Mouse (Mus musculus): ENCODE measurements around the gene Bcl2l14. TPM values are rescaled to one million over a fixed set of nuclear protein-coding genes. Genes with fewer than 3 reads are reported as not detected.

Gene Bcl2l14
- polyA plus RNA-seq, 2 experiments = 0.26 to 0.99 TPM

DNA sequence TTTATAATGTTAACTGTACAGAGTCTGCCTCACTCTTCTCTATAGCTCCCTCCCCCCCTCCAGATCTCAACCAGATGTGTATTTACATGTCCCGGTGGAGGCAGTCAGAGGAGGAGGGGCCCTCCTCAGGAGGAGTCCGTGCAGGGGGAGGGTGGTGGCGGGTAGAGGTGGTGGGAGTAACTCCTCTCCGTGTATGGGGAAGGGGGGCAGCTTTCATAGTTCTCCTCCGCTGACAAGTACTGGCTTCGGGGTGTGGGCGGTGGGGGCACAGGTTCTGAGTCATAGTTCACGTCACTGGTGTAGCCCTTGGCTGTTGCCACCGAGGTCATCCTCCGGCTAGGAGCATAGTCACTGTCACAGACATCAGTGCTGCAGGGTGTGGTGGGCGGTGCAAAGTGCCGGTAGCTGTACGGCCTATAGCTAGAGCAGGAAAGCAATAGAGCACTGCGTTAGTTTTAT lies 54.6 kb downstream of the Bcl2l14 start:
- Histone ChIP-seq H3K4me2 (replicated peaks; ENCODE audit: low read depth, low read length, severe bottlenecking) (0 out of 2 replicates have a peak overlapping the region, but pooled peaks have one; percentile 10), H3K9me3 (ENCODE audit: control insufficient read depth, low read length) (no peaks in the 10 kb centered on the region), H3K4me1 (ENCODE audit: control insufficient read depth, insufficient read depth, low read length) (peaks cover 15% of the 10 kb centered on the region; the same call in 1 of the 2 replicates), H3K36me3 (ENCODE audit: control insufficient read depth, insufficient read depth, low read length) (peaks cover 68% of the 10 kb centered on the region), H3K4me3 (replicated peaks; ENCODE audit: low read length) (no peak overlapping the region), H3K27me3 (ENCODE audit: control insufficient read depth, insufficient read depth, low read length) (no peaks in the 10 kb centered on the region), H3K27ac (replicated peaks; ENCODE audit: low read depth, low read length) (peak overlapping the region; percentile 48; the same call in 1 of the 2 replicates), H3K9ac (ENCODE audit: low read depth, low read length, severe bottlenecking) (no peak overlapping the region)
- DNase-seq (ENCODE audit: low spot score) = peak; percentile 77
- 21% methylated on average over 14 of the region's 14 CpGs for WGBS
- TF ChIP-seq POLR2A (IDR thresholded peaks at IDR 0.05; ENCODE audit: borderline replicate concordance, extremely low read depth, insufficient read depth, insufficient read length) = no peak
- ATAC-seq (ENCODE audit: low FRiP score, low read depth) = peak; percentile 91

DNA sequence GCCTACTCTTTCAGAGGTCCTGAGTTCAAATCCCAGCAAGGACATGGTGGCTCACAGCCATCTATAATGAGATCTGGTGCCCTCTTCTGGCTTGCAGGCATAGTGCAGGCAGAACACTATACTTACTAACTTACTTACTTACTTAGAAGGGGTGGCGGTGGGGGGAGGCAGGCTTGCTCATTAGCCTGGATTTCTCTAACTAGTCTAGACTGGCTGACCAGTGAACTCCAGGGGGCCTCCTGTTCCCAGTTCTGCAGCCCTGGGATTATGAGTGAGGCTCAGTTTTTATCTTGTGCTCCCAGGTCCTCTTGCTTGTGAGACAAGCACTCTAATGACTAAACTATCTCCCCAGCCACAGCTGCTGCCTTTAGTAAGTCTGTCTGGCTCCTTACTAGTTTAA lies 58.0 kb downstream of the Bcl2l14 start:
- 93% methylated on average over 1 of the region's 1 CpGs for WGBS
- DNase-seq (ENCODE audit: low spot score) (no peak), ATAC-seq (ENCODE audit: low FRiP score, low read depth) (no peak)
- Histone ChIP-seq H3K27ac (replicated peaks; ENCODE audit: low read depth, low read length) (no peak overlapping the region), H3K9me3 (ENCODE audit: control insufficient read depth, low read length) (no peaks in the 10 kb centered on the region), H3K4me3 (replicated peaks; ENCODE audit: low read length) (no peak overlapping the region), H3K27me3 (ENCODE audit: control insufficient read depth, insufficient read depth, low read length) (no peaks in the 10 kb centered on the region), H3K4me2 (replicated peaks; ENCODE audit: low read depth, low read length, severe bottlenecking) (no peak overlapping the region), H3K9ac (ENCODE audit: low read depth, low read length, severe bottlenecking) (no peak overlapping the region), H3K4me1 (ENCODE audit: control insufficient read depth, insufficient read depth, low read length) (peaks cover 15% of the 10 kb centered on the region; the same call in 1 of the 2 replicates), H3K36me3 (ENCODE audit: control insufficient read depth, insufficient read depth, low read length) (peaks cover 85% of the 10 kb centered on the region)
- no peak for TF ChIP-seq POLR2A (IDR thresholded peaks at IDR 0.05; ENCODE audit: borderline replicate concordance, extremely low read depth, insufficient read depth, insufficient read length)

DNA sequence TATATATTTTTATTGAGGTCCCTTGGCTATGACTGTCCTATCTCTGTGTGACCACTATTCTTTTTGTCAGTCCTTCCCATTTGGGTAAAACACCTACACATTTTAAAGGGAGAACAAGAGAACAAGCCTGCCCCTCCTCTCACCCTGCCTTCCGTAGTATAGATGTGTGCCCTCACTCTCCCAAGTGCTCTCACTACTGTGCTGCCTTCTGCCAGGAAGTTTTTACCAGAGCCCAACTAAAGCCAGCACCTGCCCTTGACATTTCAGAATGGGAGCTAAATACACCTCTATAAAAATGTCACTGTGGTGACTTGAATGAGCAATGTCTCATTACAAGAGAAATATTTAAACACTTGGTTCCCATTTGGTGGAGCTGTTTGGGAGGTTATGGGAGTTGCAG lies 62.3 kb downstream of the Bcl2l14 start:
- no peaks in the 10 kb centered on the region for H3K4me1 ChIP-seq (ENCODE audit: control insufficient read depth, insufficient read depth, low read length)
- H3K36me3 ChIP-seq (ENCODE audit: control insufficient read depth, insufficient read depth, low read length) = peaks cover 85% of the 10 kb centered on the region
- no peak overlapping the region for H3K9ac ChIP-seq (ENCODE audit: low read depth, low read length, severe bottlenecking)
- H3K27me3 ChIP-seq (ENCODE audit: control insufficient read depth, insufficient read depth, low read length) = no peaks in the 10 kb centered on the region
- no peak overlapping the region for H3K4me3 ChIP-seq (replicated peaks; ENCODE audit: low read length)
- DNase-seq (ENCODE audit: low spot score) (no peak), ATAC-seq (ENCODE audit: low FRiP score, low read depth) (no peak)
- H3K27ac ChIP-seq (replicated peaks; ENCODE audit: low read depth, low read length) = no peak overlapping the region
- WGBS = 83% methylated on average over 1 of the region's 1 CpGs
- no peak for TF ChIP-seq POLR2A (IDR thresholded peaks at IDR 0.05; ENCODE audit: borderline replicate concordance, extremely low read depth, insufficient read depth, insufficient read length)
- H3K9me3 ChIP-seq (ENCODE audit: control insufficient read depth, low read length) = no peaks in the 10 kb centered on the region
- H3K4me2 ChIP-seq (replicated peaks; ENCODE audit: low read depth, low read length, severe bottlenecking) = no peak overlapping the region

DNA sequence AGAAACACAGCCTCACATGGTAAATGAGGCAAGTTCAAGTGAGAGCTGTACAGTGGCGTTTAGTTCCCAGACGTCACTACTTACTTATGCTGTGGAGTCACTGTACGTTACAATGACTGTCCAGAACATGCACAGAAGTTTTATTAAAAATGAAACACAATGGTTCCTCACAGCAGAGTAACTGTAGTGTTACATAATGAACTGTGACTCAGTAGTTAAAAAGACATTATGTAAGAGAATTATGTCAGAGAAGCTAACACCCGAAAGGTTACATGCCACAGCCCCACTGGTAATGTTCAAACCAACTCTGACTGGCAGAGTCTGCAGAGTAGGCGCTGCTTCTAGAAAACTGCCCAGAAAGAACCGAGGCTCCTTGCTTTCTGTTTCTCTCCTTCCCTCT lies 65.1 kb downstream of the Bcl2l14 start:
- Histone ChIP-seq H3K4me1 (ENCODE audit: control insufficient read depth, insufficient read depth, low read length) (no peaks in the 10 kb centered on the region), H3K27me3 (ENCODE audit: control insufficient read depth, insufficient read depth, low read length) (no peaks in the 10 kb centered on the region), H3K4me2 (replicated peaks; ENCODE audit: low read depth, low read length, severe bottlenecking) (no peak overlapping the region), H3K9ac (ENCODE audit: low read depth, low read length, severe bottlenecking) (no peak overlapping the region), H3K27ac (replicated peaks; ENCODE audit: low read depth, low read length) (no peak overlapping the region), H3K9me3 (ENCODE audit: control insufficient read depth, low read length) (no peaks in the 10 kb centered on the region), H3K36me3 (ENCODE audit: control insufficient read depth, insufficient read depth, low read length) (peaks cover 83% of the 10 kb centered on the region), H3K4me3 (replicated peaks; ENCODE audit: low read length) (no peak overlapping the region)
- 95% methylated on average over 6 of the region's 6 CpGs for WGBS
- DNase-seq (ENCODE audit: low spot score) = no peak
- ATAC-seq (ENCODE audit: low FRiP score, low read depth) = no peak
- no peak for TF ChIP-seq POLR2A (IDR thresholded peaks at IDR 0.05; ENCODE audit: borderline replicate concordance, extremely low read depth, insufficient read depth, insufficient read length)

DNA sequence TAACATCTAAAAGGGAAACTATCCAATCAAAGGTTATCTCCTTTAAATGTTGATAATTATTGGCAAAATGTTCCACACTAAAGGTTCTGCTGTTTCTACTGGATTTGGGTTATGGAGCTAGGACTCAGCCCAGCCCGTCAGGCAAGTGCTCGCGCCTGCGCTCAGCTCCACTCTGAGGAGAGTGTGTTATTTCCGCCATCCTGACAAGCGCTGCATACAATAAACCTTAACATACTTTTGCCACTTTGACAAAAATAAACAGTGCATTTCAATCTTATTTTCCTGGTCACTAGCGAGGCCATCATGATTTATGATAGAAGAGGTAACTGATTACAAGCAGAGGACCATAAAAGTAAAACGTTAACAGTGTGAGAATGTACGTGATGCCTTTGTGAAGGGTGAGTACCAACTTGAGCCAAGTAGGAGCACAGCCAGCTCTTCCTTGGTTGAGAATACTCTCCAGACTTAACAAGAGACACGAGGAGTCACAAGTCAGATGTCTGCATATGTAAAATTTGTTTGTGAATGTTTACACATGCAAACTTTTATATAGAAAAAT lies 70.6 kb downstream of the Bcl2l14 start:
- no peak for ATAC-seq (ENCODE audit: low FRiP score, low read depth)
- Histone ChIP-seq H3K4me1 (ENCODE audit: control insufficient read depth, insufficient read depth, low read length) (no peaks in the 10 kb centered on the region), H3K9me3 (ENCODE audit: control insufficient read depth, low read length) (no peaks in the 10 kb centered on the region), H3K27ac (replicated peaks; ENCODE audit: low read depth, low read length) (no peak overlapping the region), H3K36me3 (ENCODE audit: control insufficient read depth, insufficient read depth, low read length) (peaks cover 75% of the 10 kb centered on the region), H3K4me3 (replicated peaks; ENCODE audit: low read length) (no peak overlapping the region), H3K9ac (ENCODE audit: low read depth, low read length, severe bottlenecking) (no peak overlapping the region), H3K4me2 (replicated peaks; ENCODE audit: low read depth, low read length, severe bottlenecking) (no peak overlapping the region), H3K27me3 (ENCODE audit: control insufficient read depth, insufficient read depth, low read length) (no peaks in the 10 kb centered on the region)
- no peak for TF ChIP-seq POLR2A (IDR thresholded peaks at IDR 0.05; ENCODE audit: borderline replicate concordance, extremely low read depth, insufficient read depth, insufficient read length)
- DNase-seq (ENCODE audit: low spot score) = no peak
- WGBS = 78% methylated on average over 10 of the region's 10 CpGs

All from limb, embryonic 14.5 days (tissue).